Mouse (Mus musculus): ENCODE data around the gene Hoxa7. TPM values are rescaled to one million over a fixed set of nuclear protein-coding genes. Genes with fewer than 3 reads are reported as not detected.
A peak's percentile ranks its signal among the peaks of the same experiment; 100 is the strongest.

Hoxa7 gene
- total and polyA plus RNA-seq, 2 experiments from 2014 or later, result 0.07 TPM; not detected in 1

- DNase-seq (ENCODE audit: low spot score), result no peak
- Histone ChIP-seq H3K36me3 (replicated peaks; ENCODE audit: control insufficient read depth, insufficient read depth, low read length) (no peaks in the 10 kb centered on the region), H3K27ac (ENCODE audit: low read depth) (0 out of 2 replicates have a peak within 1 kb of the TSS, but pooled peaks have one; percentile 5), H3K27me3 (ENCODE audit: control insufficient read depth, insufficient read depth, low read length) (peaks cover 100% of the 10 kb centered on the region), H3K9ac (replicated peaks; ENCODE audit: low read depth, low read length) (peak within 1 kb of the TSS; percentile 54), H3K4me2 (ENCODE audit: low read depth, low read length) (peak within 1 kb of the TSS; percentile 49), H3K4me3 (ENCODE audit: low read depth, low read length) (peak within 1 kb of the TSS; percentile 37), H3K4me1 (ENCODE audit: control insufficient read depth, insufficient read depth) (0 out of 2 replicates have a peak, but pooled peaks cover 7% of the 10 kb centered on the region), H3K9me3 (replicated peaks; ENCODE audit: control insufficient read depth, low read length) (no peaks in the 10 kb centered on the region)
- no peak for ATAC-seq (ENCODE audit: insufficient read depth, low read depth)
- WGBS, result 1% methylated on average over 80 of the region's 102 CpGs
- TF ChIP-seq CTCF (IDR thresholded peaks at IDR 0.05; ENCODE audit: low read depth) (no peak), EP300 (IDR thresholded peaks at IDR 0.05; ENCODE audit: low read depth) (no peak)
These were observed 30.5 kb downstream of the Hoxa7 start, which contains the start of gene Hoxa4 for GRCm38 (mm10) chr6:52190906-52191810. Hoxa4 (minus strand) TSS chr6:52191753.

DNA sequence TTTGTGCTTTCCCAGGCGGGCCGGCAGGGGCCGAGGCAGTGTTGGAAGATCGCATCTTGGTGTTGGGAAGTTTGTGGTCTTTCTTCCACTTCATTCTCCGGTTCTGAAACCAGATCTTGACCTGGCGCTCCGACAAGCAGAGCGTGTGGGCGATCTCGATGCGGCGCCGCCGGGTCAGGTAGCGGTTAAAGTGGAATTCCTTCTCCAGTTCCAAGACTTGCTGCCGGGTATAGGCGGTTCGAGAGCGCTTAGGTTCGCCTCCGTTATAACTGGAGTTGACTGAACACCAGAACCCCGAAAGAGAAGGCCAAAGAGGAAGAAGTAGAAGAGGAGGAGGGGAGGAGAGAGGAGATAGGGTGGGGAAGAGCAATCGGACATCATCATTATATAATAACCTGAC lies 31.2 kb downstream of the Hoxa7 start:
- H3K36me3 ChIP-seq (replicated peaks; ENCODE audit: control insufficient read depth, insufficient read depth, low read length), result no peaks in the 10 kb centered on the region
- no peak for DNase-seq (ENCODE audit: low spot score)
- H3K4me1 ChIP-seq (ENCODE audit: control insufficient read depth, insufficient read depth), result 0 out of 2 replicates have a peak, but pooled peaks cover 7% of the 10 kb centered on the region
- WGBS, result 10% methylated on average over 23 of the region's 23 CpGs
- peak overlapping the region; percentile 37 for H3K4me3 ChIP-seq (ENCODE audit: low read depth, low read length)
- H3K27ac ChIP-seq (ENCODE audit: low read depth), result no peak overlapping the region
- ATAC-seq (ENCODE audit: insufficient read depth, low read depth), result no peak
- H3K9me3 ChIP-seq (replicated peaks; ENCODE audit: control insufficient read depth, low read length), result no peaks in the 10 kb centered on the region
- H3K4me2 ChIP-seq (ENCODE audit: low read depth, low read length), result peak overlapping the region; percentile 49
- peaks cover 100% of the 10 kb centered on the region for H3K27me3 ChIP-seq (ENCODE audit: control insufficient read depth, insufficient read depth, low read length)
- no peak for TF ChIP-seq CTCF (IDR thresholded peaks at IDR 0.05; ENCODE audit: low read depth)
- no peak for TF ChIP-seq EP300 (IDR thresholded peaks at IDR 0.05; ENCODE audit: low read depth)
- no peak overlapping the region for H3K9ac ChIP-seq (replicated peaks; ENCODE audit: low read depth, low read length)

DNA sequence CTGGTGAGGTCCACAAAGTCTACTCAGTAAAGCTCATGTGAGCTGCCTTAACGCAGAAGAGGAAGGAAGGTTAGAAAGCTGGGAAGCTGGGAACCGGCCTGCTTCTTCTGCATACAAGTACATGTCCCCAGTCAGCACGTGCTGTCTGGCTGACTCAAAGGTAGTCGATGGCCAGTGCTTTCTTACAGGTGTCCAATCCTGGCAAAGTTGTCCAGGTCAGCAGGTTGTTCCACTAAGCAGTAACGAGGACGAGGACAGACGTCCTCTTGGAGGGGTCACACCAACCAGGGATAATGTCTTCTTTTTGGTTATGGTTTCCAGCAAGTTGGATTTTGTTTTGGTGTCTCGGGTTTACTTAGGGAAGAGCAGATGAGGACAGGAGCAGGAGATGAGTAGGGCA lies 31.7 kb downstream of the Hoxa7 start:
- H3K4me3 ChIP-seq (ENCODE audit: low read depth, low read length), result no peak overlapping the region
- no peak overlapping the region for H3K9ac ChIP-seq (replicated peaks; ENCODE audit: low read depth, low read length)
- H3K27me3 ChIP-seq (ENCODE audit: control insufficient read depth, insufficient read depth, low read length), result peaks cover 100% of the 10 kb centered on the region
- WGBS, result 18% methylated on average over 8 of the region's 8 CpGs
- no peak overlapping the region for H3K27ac ChIP-seq (ENCODE audit: low read depth)
- TF ChIP-seq EP300 (IDR thresholded peaks at IDR 0.05; ENCODE audit: low read depth) (no peak), CTCF (IDR thresholded peaks at IDR 0.05; ENCODE audit: low read depth) (no peak)
- H3K4me1 ChIP-seq (ENCODE audit: control insufficient read depth, insufficient read depth), result 0 out of 2 replicates have a peak, but pooled peaks cover 7% of the 10 kb centered on the region
- H3K4me2 ChIP-seq (ENCODE audit: low read depth, low read length), result no peak overlapping the region
- H3K9me3 ChIP-seq (replicated peaks; ENCODE audit: control insufficient read depth, low read length), result no peaks in the 10 kb centered on the region
- ATAC-seq (ENCODE audit: insufficient read depth, low read depth) (no peak), DNase-seq (ENCODE audit: low spot score) (no peak)
- H3K36me3 ChIP-seq (replicated peaks; ENCODE audit: control insufficient read depth, insufficient read depth, low read length), result no peaks in the 10 kb centered on the region

GRCm38 (mm10) chr6:52189172-52189591 lies 32.5 kb downstream of the Hoxa7 start:
- H3K36me3 ChIP-seq (replicated peaks; ENCODE audit: control insufficient read depth, insufficient read depth, low read length), result no peaks in the 10 kb centered on the region
- H3K27me3 ChIP-seq (ENCODE audit: control insufficient read depth, insufficient read depth, low read length), result peaks cover 100% of the 10 kb centered on the region
- DNase-seq (ENCODE audit: low spot score) (no peak), ATAC-seq (ENCODE audit: insufficient read depth, low read depth) (no peak)
- no peak overlapping the region for H3K4me2 ChIP-seq (ENCODE audit: low read depth, low read length)
- no peaks in the 10 kb centered on the region for H3K9me3 ChIP-seq (replicated peaks; ENCODE audit: control insufficient read depth, low read length)
- H3K4me3 ChIP-seq (ENCODE audit: low read depth, low read length), result no peak overlapping the region
- no peak overlapping the region for H3K9ac ChIP-seq (replicated peaks; ENCODE audit: low read depth, low read length)
- H3K27ac ChIP-seq (ENCODE audit: low read depth), result no peak overlapping the region
- H3K4me1 ChIP-seq (ENCODE audit: control insufficient read depth, insufficient read depth), result 0 out of 2 replicates have a peak, but pooled peaks cover 7% of the 10 kb centered on the region
- TF ChIP-seq CTCF (IDR thresholded peaks at IDR 0.05; ENCODE audit: low read depth) (no peak), EP300 (IDR thresholded peaks at IDR 0.05; ENCODE audit: low read depth) (no peak)
- 23% methylated on average over 5 of the region's 5 CpGs for WGBS

GRCm38 (mm10) chr6:52186500-52186899 lies 35.2 kb downstream of the Hoxa7 start:
- 24% methylated on average over 1 of the region's 1 CpGs for WGBS
- Histone ChIP-seq H3K4me1 (ENCODE audit: control insufficient read depth, insufficient read depth) (no peaks in the 10 kb centered on the region), H3K9ac (replicated peaks; ENCODE audit: low read depth, low read length) (no peak overlapping the region), H3K36me3 (replicated peaks; ENCODE audit: control insufficient read depth, insufficient read depth, low read length) (no peaks in the 10 kb centered on the region), H3K27me3 (ENCODE audit: control insufficient read depth, insufficient read depth, low read length) (peaks cover 100% of the 10 kb centered on the region), H3K4me3 (ENCODE audit: low read depth, low read length) (no peak overlapping the region), H3K27ac (ENCODE audit: low read depth) (no peak overlapping the region), H3K9me3 (replicated peaks; ENCODE audit: control insufficient read depth, low read length) (no peaks in the 10 kb centered on the region), H3K4me2 (ENCODE audit: low read depth, low read length) (no peak overlapping the region)
- TF ChIP-seq EP300 (IDR thresholded peaks at IDR 0.05; ENCODE audit: low read depth) (no peak), CTCF (IDR thresholded peaks at IDR 0.05; ENCODE audit: low read depth) (no peak)
- DNase-seq (ENCODE audit: low spot score), result no peak
- ATAC-seq (ENCODE audit: insufficient read depth, low read depth), result no peak
